Mouse (Mus musculus): Measurements from ENCODE around the gene Mgat4a. TPM values are rescaled to one million over a fixed set of nuclear protein-coding genes. Genes with fewer than 3 reads are reported as not detected.
A peak's percentile ranks its signal among the peaks of the same experiment; 100 is the strongest.

Gene Mgat4a
- polyA plus RNA-seq, 1 experiment from 2014 or later: 3.8 TPM

DNA sequence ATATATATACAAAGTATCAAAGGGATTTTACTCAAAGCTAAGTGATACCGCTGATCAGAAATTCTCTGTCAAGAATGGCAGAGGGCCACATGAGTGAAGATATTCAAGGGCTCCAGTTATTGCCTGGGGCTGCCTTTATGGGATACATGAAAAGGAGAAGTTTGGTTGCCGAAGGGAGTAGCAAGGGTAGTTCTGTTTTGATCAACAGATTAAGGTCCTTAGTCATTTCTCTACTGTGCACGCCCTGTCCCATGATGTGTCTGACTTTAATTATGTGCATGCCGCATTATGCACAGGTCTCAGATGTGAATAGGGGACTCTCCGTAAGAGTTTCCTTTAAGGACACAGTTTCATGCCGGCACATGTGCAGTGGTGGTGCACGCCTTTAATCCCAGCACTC, 83.3 kb downstream of the Mgat4a start:
- Histone ChIP-seq H3K36me3 (no peaks in the 10 kb centered on the region), H3K27me3 (no peaks in the 10 kb centered on the region), H3K27ac (no peak overlapping the region), H3K4me3 (no peak overlapping the region), H3K9me3 (replicated peaks) (no peaks in the 10 kb centered on the region), H3K9ac (no peak overlapping the region), H3K4me1 (replicated peaks) (no peaks in the 10 kb centered on the region), H3K4me2 (no peak overlapping the region)
- 90% methylated on average over 7 of the region's 7 CpGs for WGBS
- ATAC-seq (replicated peaks; ENCODE audit: insufficient number of reproducible peaks, insufficient read depth, low FRiP score, low read depth): no peak

DNA sequence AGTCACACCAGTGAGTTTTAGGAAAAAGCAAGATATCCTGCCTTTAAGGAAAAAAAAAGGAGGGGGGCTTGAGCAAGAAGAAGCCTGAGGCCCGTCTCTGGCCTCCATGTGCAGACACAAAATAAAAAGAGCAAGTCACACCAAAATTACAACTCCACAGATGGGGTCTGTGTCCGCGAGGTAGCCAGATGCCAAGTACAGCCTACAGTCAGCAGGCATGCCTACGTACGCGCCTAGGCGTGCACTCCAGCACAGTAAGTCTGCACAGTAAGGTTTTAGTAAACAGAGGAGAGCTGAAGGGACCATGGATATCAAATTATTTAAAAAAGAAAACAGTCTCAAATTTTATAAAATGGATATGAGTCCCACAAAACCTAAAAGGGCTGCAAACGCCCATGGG, 89.5 kb downstream of the Mgat4a start:
- WGBS: 86% methylated on average over 8 of the region's 8 CpGs
- ATAC-seq (replicated peaks; ENCODE audit: insufficient number of reproducible peaks, insufficient read depth, low FRiP score, low read depth): no peak
- H3K9me3 ChIP-seq (replicated peaks): no peaks in the 10 kb centered on the region
- H3K4me1 ChIP-seq (replicated peaks): no peaks in the 10 kb centered on the region
- H3K27ac ChIP-seq: no peak overlapping the region
- no peak overlapping the region for H3K9ac ChIP-seq
- no peak overlapping the region for H3K4me3 ChIP-seq
- H3K4me2 ChIP-seq: no peak overlapping the region
- H3K27me3 ChIP-seq: no peaks in the 10 kb centered on the region
- H3K36me3 ChIP-seq: no peaks in the 10 kb centered on the region; the same call in 1 of the 2 replicates

DNA sequence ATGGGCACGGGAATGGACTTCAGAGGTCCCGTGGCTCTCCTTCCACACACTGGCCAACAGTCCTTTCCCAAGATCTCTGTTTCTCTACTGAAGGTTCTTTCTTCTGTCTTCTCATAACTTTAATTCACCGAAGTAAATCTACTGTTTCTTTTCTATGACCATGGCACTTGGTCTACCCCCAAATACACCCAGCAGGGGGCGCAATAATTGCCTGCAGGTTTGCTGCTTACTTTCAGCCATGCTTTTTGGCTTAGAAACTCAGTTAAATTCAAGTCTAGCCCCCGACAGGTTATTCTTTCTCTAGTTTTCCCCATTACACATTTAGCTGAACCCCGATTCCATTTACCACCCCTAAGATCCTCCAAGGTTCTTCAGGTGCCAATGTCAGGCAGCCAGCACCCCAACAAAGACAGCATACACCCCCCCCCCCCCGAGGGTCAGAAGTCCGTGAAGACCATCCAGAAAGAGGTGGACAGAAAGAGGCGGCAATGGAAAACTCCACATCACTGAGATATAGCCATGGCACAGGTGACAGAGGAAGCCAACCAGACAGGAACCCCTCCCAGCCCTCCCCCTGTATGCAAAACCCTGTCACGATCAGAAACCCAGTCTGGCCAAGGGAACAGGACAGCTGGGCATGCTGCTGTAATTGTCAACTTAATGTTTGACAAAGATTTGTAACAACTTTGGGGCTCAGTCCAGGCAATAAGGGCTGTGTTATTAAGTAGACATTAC, 92.3 kb downstream of the Mgat4a start:
- Histone ChIP-seq H3K4me1 (replicated peaks) (no peaks in the 10 kb centered on the region), H3K9ac (no peak overlapping the region), H3K4me2 (no peak overlapping the region), H3K9me3 (replicated peaks) (no peaks in the 10 kb centered on the region), H3K27ac (no peak overlapping the region), H3K27me3 (no peaks in the 10 kb centered on the region), H3K4me3 (no peak overlapping the region), H3K36me3 (no peaks in the 10 kb centered on the region; the same call in 1 of the 2 replicates)
- WGBS: 77% methylated on average over 10 of the region's 10 CpGs
- ATAC-seq (replicated peaks; ENCODE audit: insufficient number of reproducible peaks, insufficient read depth, low FRiP score, low read depth): no peak

DNA sequence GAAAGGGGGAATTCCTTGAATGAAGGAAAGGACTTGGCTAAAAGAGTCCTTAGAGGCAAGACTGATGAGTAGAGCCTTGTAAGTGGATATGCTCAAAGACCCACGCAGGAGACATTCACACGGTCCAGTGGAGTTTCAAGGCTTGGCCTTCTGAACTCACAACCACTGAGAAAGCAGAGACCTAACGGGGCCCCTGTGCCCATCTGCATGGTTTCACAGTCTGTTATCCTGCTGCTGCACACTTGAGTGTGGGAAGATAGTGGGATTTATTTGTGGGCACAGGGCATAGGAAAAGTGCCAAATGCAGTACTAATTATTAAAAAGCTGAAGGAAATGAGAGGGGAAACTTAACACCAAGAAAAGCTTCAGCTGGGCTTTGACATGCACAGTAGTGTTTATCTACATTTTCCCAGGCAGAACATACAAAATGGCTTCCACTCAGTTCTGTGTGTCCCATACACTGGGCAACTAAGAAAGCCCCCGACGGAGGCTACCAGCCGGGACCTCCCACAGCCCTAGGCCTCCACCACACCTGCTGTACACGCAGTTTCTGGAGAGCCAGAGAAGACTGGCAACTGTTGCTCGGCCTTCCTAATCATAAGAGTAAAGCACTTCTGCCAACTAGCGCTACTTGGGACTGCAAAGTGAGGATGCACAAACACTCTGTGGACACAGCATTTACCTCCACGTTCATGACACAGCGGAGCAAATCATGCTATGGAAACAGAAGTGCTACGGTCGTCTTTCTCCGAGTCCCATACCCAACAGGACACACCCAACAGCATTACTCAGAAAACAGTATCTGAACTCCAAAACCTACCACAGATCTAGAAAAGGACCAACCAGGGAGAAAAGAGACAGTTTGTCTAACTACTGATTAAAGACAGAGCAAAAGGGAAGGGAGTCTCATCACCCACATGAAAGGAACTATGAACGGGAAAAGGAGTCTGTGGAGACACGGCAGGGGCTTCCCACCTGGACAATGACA, 97.7 kb downstream of the Mgat4a start:
- Histone ChIP-seq H3K27me3 (no peaks in the 10 kb centered on the region), H3K27ac (no peak overlapping the region), H3K36me3 (peaks cover 14% of the 10 kb centered on the region), H3K9me3 (replicated peaks) (no peaks in the 10 kb centered on the region), H3K9ac (no peak overlapping the region), H3K4me3 (no peak overlapping the region), H3K4me2 (no peak overlapping the region), H3K4me1 (replicated peaks) (peaks cover 2% of the 10 kb centered on the region; the same call in 1 of the 2 replicates)
- WGBS: 88% methylated on average over 16 of the region's 16 CpGs
- no peak for ATAC-seq (replicated peaks; ENCODE audit: insufficient number of reproducible peaks, insufficient read depth, low FRiP score, low read depth)

DNA sequence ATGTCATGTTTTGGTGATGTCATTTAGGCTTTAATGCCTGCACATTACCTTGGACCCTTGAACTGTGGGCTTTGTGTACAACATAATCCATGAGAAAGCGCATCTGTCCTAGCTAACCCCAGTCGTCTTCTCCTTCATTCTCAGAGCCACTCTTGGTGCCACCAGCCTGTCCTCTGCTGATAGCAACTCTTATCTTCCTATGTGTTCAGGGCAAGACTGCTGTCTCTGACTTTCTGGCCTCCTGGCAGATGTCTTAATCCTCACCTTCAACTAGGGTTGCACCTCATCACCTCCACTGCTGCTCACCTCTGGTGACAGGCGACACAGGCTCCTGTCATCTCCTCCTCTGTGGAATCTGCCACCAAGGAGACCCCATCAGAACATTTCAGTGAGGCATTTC, 104.4 kb downstream of the Mgat4a start:
- H3K27me3 ChIP-seq: no peaks in the 10 kb centered on the region
- no peaks in the 10 kb centered on the region for H3K9me3 ChIP-seq (replicated peaks)
- H3K4me2 ChIP-seq: no peak overlapping the region
- H3K4me1 ChIP-seq (replicated peaks): peaks cover 2% of the 10 kb centered on the region; the same call in 1 of the 2 replicates
- H3K4me3 ChIP-seq: no peak overlapping the region
- ATAC-seq (replicated peaks; ENCODE audit: insufficient number of reproducible peaks, insufficient read depth, low FRiP score, low read depth): no peak; the same call in 1 of the 2 replicates
- WGBS: 76% methylated on average over 3 of the region's 3 CpGs
- peaks cover 61% of the 10 kb centered on the region for H3K36me3 ChIP-seq
- H3K9ac ChIP-seq: no peak overlapping the region
- H3K27ac ChIP-seq: no peak overlapping the region

DNA sequence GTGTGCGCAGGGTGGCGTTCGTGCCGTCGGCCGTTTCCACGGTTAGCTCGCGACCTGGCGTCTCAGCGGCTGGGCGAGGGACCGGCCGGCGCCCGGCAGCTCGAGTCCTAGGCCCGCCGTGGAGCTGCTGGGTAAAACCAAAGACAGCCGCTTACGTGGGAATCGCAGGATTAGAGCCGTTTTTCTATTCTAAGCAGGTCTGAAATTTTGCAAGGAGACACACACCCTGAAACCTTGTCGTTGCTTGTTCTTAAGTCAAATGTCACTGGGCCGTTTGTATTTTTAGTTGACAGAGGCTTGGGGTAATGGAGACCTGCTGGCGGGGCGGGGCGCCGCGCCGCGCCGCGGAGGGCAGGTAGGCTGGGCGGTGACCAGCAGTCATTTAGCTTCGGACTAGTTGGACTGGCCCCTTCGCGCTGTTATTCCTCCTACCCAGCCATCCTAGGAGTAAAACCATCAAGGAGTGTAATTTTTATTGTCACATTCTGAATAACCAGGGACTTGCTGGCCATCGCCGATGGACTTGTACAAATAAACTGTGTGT, 110.4 kb downstream of the Mgat4a start:
- ATAC-seq (replicated peaks; ENCODE audit: insufficient number of reproducible peaks, insufficient read depth, low FRiP score, low read depth): no peak; the same call in 1 of the 2 replicates
- H3K9me3 ChIP-seq (replicated peaks): no peaks in the 10 kb centered on the region
- H3K36me3 ChIP-seq: peaks cover 47% of the 10 kb centered on the region
- WGBS: 1% methylated on average over 40 of the region's 40 CpGs
- H3K4me1 ChIP-seq (replicated peaks): peaks cover 22% of the 10 kb centered on the region
- H3K4me3 ChIP-seq: peak overlapping the region; percentile 85
- no peaks in the 10 kb centered on the region for H3K27me3 ChIP-seq
- H3K27ac ChIP-seq: peak overlapping the region; percentile 73
- peak overlapping the region; percentile 89 for H3K4me2 ChIP-seq
- peak overlapping the region; percentile 93 for H3K9ac ChIP-seq

DNA sequence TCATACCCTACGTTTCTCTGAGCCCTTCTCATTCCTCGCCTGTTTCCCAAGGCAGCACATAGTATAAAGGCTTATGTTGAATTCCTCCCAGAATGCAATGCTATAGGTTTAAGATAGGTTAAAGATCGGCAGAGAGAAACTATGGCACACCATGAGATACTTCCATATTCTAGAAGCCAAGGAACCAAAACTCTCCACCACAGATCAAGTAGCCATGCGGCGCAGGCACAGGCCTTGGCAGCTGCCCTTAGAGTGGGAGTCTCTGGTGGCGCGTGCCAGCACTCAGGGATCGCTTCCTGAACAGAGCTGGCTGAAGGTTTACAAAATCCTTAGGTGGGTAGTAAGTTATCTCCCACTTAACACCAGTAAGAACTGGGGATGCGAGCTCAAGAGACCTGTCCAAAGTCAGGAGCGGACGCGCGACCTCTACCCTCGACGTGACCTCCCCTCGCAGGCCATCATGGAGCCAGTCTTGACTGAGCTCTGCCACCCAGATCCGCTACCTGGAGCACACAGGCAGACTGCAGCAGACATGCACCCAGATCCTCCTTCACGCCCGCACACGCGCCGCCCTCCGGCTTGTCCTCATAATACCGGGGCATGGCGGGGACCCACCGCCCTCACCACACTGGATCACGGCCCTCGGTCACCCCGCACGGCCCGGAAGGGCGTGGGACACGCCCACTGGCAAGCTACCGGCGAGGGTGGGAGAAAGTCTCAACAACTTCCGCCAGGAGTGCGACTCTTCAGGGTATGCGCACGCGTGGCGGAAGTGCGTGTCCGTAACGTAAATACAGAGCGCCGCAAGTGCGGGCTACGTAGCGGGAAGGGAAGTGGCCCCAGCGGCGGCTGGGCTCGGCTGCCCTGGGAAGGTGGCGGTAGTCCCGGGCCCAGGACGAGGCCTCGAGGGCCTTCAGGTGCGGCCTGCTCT, 111.2 kb downstream of the Mgat4a start, which contains the start of the genes Coa5 and Unc50:
Gene Coa5, minus strand, starts transcription at position 738 of the 931 bp plus-strand sequence.
Gene Unc50, plus strand, starts transcription at position 774 of the 931 bp plus-strand sequence.
- H3K36me3 ChIP-seq: peaks cover 51% of the 10 kb centered on the region
- peak; percentile 98 for ATAC-seq (replicated peaks; ENCODE audit: insufficient number of reproducible peaks, insufficient read depth, low FRiP score, low read depth)
- peak within 1 kb of the TSS; percentile 85 for H3K4me3 ChIP-seq
- no peaks in the 10 kb centered on the region for H3K9me3 ChIP-seq (replicated peaks)
- WGBS: 2% methylated on average over 57 of the region's 57 CpGs
- peak within 1 kb of the TSS; percentile 89 for H3K4me2 ChIP-seq
- no peaks in the 10 kb centered on the region for H3K27me3 ChIP-seq
- peaks cover 22% of the 10 kb centered on the region for H3K4me1 ChIP-seq (replicated peaks)
- H3K9ac ChIP-seq: peak within 1 kb of the TSS; percentile 93
- H3K27ac ChIP-seq: peak within 1 kb of the TSS; percentile 73

DNA sequence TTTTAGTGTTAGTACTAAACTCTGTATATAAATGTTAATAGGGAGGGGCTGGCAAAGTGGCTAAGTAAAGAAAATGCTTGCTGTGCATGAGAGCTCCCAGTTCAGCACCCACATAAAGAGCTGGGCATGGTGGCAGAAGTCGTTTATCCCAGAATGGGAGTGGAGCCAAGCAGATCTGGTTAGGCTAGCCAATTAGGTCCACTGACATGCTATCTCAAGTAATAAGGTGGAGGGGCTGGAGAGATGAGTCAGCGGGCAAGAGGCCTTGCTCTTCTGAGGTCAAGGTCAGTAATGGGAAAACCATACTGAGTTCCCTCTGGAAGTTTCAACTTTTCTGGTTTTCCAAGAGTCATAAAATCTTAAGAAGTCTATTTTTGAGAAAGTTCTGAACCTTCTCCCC, 111.9 kb downstream of the Mgat4a start:
- Histone ChIP-seq H3K4me2 (peak overlapping the region; percentile 76), H3K27me3 (no peaks in the 10 kb centered on the region), H3K9ac (peak overlapping the region; percentile 93), H3K27ac (peak overlapping the region; percentile 69), H3K36me3 (peaks cover 54% of the 10 kb centered on the region), H3K4me1 (replicated peaks) (peaks cover 22% of the 10 kb centered on the region), H3K4me3 (peak overlapping the region; percentile 85), H3K9me3 (replicated peaks) (0 out of 2 replicates have a peak, but pooled peaks cover 5% of the 10 kb centered on the region)
- WGBS: 35% methylated on average over 2 of the region's 2 CpGs
- ATAC-seq (replicated peaks; ENCODE audit: insufficient number of reproducible peaks, insufficient read depth, low FRiP score, low read depth): no peak

DNA sequence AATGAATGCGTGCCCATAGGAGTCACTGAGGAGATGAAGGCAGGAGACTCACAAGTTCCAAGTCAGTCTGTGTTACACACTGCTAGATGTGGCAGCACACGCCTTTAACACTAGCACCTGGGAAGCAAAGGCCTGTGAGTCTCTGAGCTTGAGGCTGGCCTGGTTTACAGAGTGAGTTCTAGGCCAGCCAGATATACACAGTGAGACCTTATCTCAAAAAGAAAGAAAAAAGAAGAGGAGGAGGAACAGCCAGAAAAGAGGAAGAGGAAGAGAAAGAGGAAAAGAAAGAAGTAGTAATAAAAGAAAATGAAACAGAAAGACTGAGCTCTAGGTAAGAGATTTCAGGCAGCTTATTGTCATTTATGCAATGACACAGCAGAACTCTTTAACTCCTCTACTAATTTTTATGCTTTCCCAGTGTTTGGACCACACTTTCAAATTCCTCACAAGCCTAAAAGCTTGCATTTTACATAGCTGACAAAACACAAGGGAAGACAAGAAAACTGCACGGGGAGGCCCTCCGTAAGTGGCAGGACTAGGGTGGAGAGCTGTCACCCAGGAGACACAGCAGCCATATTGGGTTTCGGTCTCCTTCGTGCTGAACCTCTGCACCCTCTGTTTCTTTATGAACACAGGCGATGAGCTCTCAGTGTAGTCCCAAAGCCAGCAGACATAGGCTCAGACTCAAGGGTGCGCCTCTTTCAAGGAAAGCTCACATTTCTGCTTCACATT, 113.5 kb downstream of the Mgat4a start:
- ATAC-seq (replicated peaks; ENCODE audit: insufficient number of reproducible peaks, insufficient read depth, low FRiP score, low read depth): no peak
- Histone ChIP-seq H3K27me3 (no peaks in the 10 kb centered on the region), H3K4me1 (replicated peaks) (peaks cover 22% of the 10 kb centered on the region), H3K27ac (no peak overlapping the region), H3K36me3 (peaks cover 51% of the 10 kb centered on the region), H3K9me3 (replicated peaks) (0 out of 2 replicates have a peak, but pooled peaks cover 5% of the 10 kb centered on the region), H3K4me2 (no peak overlapping the region), H3K4me3 (no peak overlapping the region), H3K9ac (no peak overlapping the region)
- 93% methylated on average over 8 of the region's 8 CpGs for WGBS

DNA sequence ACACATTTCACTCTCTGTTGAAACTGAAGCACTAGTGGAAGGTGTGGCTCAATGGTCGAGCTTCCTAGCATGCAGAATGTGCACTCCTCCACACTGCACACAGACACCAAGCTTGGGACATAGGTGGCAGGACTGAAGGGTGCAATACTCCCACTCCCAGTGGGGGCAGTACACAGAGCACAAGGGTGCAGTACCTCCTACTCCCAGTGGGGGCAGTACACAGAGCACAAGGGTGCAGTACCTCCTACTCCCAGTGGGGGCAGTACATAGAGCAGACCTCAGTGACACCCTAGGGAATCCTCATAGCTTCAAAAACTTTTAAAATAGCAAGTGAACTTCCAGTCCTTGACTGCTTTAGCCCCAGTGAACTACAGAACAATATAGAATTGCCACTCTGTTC, 121.4 kb downstream of the Mgat4a start:
- Histone ChIP-seq H3K9ac (no peak overlapping the region), H3K4me2 (no peak overlapping the region), H3K4me3 (no peak overlapping the region), H3K9me3 (replicated peaks) (0 out of 2 replicates have a peak, but pooled peaks cover 5% of the 10 kb centered on the region), H3K27ac (no peak overlapping the region), H3K36me3 (peaks cover 47% of the 10 kb centered on the region), H3K27me3 (no peaks in the 10 kb centered on the region), H3K4me1 (replicated peaks) (no peaks in the 10 kb centered on the region)
- 89% methylated on average over 1 of the region's 1 CpGs for WGBS
- no peak for ATAC-seq (replicated peaks; ENCODE audit: insufficient number of reproducible peaks, insufficient read depth, low FRiP score, low read depth)

Data from heart, embryonic 15.5 days (tissue).